Mouse (Mus musculus) brain, embryonic 14.5 days (tissue): ENCODE measurements at regions not wholly inside any gene's neighbourhood (a gene's known extent, or its start where the extent isn't known, plus 50 kb on each side); places are given as distances from the start of the nearest gene placed in this dataset.

Experiments
- CTCF ChIP-seq: fragments of 200-500 bp; IDR thresholded peaks from 2 replicates; pipeline ENCODE4 v1.5.1; 2012; ENCODE audit warnings: inconsistent platforms, mild to moderate bottlenecking, moderate library complexity, borderline replicate concordance; ENCODE audit not compliant: insufficient read depth, insufficient read length; ENCODE audit errors: extremely low read depth
- POLR2A ChIP-seq: fragments of 200-500 bp; IDR thresholded peaks from 2 replicates; pipeline ENCODE4 v1.6.1; 2012; ENCODE audit warnings: mild to moderate bottlenecking, inconsistent platforms, borderline replicate concordance; ENCODE audit not compliant: poor library complexity, insufficient read depth, insufficient read length, severe bottlenecking; ENCODE audit errors: extremely low read depth

- TF ChIP-seq CTCF = no peak
- no peak for TF ChIP-seq POLR2A
These were observed 825.0 kb downstream of the Gm9195 start for GRCm38 (mm10) chr14:71666656-71667055.
